Mouse (Mus musculus) hindbrain, embryonic 16.5 days (tissue): Measurements from ENCODE around the gene Hist1h3d. TPM values are rescaled to one million over a fixed set of nuclear protein-coding genes. Genes with fewer than 3 reads are reported as not detected.

ENCODE experiments used
- microRNA-seq: library from miRNA; unstranded; fragments of <30 nt; microRNA quantifications from one replicate; pipeline ENCODE4, GENCODE M21; 2017
- polyA plus RNA-seq: library from polyadenylated mRNA; unstranded; fragments of >200 nt; fragmentation: Nextera tagmentation; extraction: Ambion mirVana; gene quantifications from 2 replicates; pipeline ENCODE4 v1.2.1, GENCODE M21; 2015

Gene Hist1h3d
- polyA plus RNA-seq, 1 experiment from 2014 or later: 0.85 TPM

Small RNA genes within 50 kb of the gene (microRNA-seq; reads per million reads assigned to microRNA genes)
- gene Gm44297: not detected
- not detected for gene Gm44359
- not detected for gene Gm44394

Other genes with a start within 250 kb of the Hist1h3d start
- gene Zfp322a, start 206.6 kb upstream of the Hist1h3d start, polyA plus RNA-seq: 46.2 and 48.2 TPM in 2 replicates
- gene Abt1, start 151.9 kb upstream of the Hist1h3d start, polyA plus RNA-seq: 9.8 and 10.1 TPM in 2 replicates
- 0.09 and 0.20 TPM in 2 replicates for gene Btn1a1, start 109.9 kb upstream of the Hist1h3d start, polyA plus RNA-seq
- gene Btn2a2, start 86.9 kb upstream of the Hist1h3d start, polyA plus RNA-seq: 0.14 TPM in 1 of 2 replicates, not detected in the other
- 2.6 and 2.7 TPM in 2 replicates for gene Hist1h4h, start 44.7 kb upstream of the Hist1h3d start, polyA plus RNA-seq
- gene Hist1h2af, start 41.9 kb upstream of the Hist1h3d start, polyA plus RNA-seq: not detected in 2 replicates
- 0.66 TPM in 1 of 2 replicates, not detected in the other for gene Hist1h3g, start 40.3 kb upstream of the Hist1h3d start, polyA plus RNA-seq
- 0.16 and 0.29 TPM in 2 replicates for gene Hist1h2bh, start 32.4 kb upstream of the Hist1h3d start, polyA plus RNA-seq
- gene Hist1h3f, start 31.7 kb upstream of the Hist1h3d start, polyA plus RNA-seq: not detected in 2 replicates
- 0.59 TPM in 1 of 2 replicates, not detected in the other for gene Hist1h4f, start 24.1 kb upstream of the Hist1h3d start, polyA plus RNA-seq
- gene Hist1h1d, start 22.5 kb upstream of the Hist1h3d start, polyA plus RNA-seq: 0.07 and 0.10 TPM in 2 replicates
- gene Hist1h3e, start 13.4 kb upstream of the Hist1h3d start, polyA plus RNA-seq: 0.85 and 0.97 TPM in 2 replicates
- gene Hist1h2ae, start 4.5 kb upstream of the Hist1h3d start, polyA plus RNA-seq: 9.4 and 14.5 TPM in 2 replicates
- 0.79 and 1.4 TPM in 2 replicates for gene Hist1h2bg, start 4.4 kb upstream of the Hist1h3d start, polyA plus RNA-seq
- 0.44 and 0.67 TPM in 2 replicates for gene Hist1h2bf, start 1.6 kb upstream of the Hist1h3d start, polyA plus RNA-seq
- gene Hist1h2ad, start 1.4 kb upstream of the Hist1h3d start, polyA plus RNA-seq: 0.57 and 1.3 TPM in 2 replicates
- 27.6 and 30.0 TPM in 2 replicates for gene Hist1h4d, start 5.8 kb downstream of the Hist1h3d start, polyA plus RNA-seq
- gene Hist1h2be, start 45.4 kb downstream of the Hist1h3d start, polyA plus RNA-seq: 1.0 and 1.1 TPM in 2 replicates
- 4.0 and 5.0 TPM in 2 replicates for gene Hist1h1e, start 46.8 kb downstream of the Hist1h3d start, polyA plus RNA-seq
- 0.26 and 0.30 TPM in 2 replicates for gene Hist1h2ac, start 108.2 kb downstream of the Hist1h3d start, polyA plus RNA-seq
- gene Hist1h2bc, start 108.4 kb downstream of the Hist1h3d start, polyA plus RNA-seq: 20.4 and 24.8 TPM in 2 replicates
- not detected in 2 replicates for gene Hist1h1t, start 120.1 kb downstream of the Hist1h3d start, polyA plus RNA-seq
- gene Hist1h4c, start 122.7 kb downstream of the Hist1h3d start, polyA plus RNA-seq: 2.0 and 2.5 TPM in 2 replicates
- gene Hfe, start 135.1 kb downstream of the Hist1h3d start, polyA plus RNA-seq: 5.4 and 6.7 TPM in 2 replicates
- gene Hist1h1c, start 163.0 kb downstream of the Hist1h3d start, polyA plus RNA-seq: 8.6 and 10.8 TPM in 2 replicates
- gene Hist1h3c, start 169.8 kb downstream of the Hist1h3d start, polyA plus RNA-seq: 0.70 and 1.2 TPM in 2 replicates
- gene Hist1h2bb, start 171.0 kb downstream of the Hist1h3d start, polyA plus RNA-seq: 0.49 and 0.66 TPM in 2 replicates
- gene Hist1h2ab, start 175.4 kb downstream of the Hist1h3d start, polyA plus RNA-seq: 3.7 and 6.8 TPM in 2 replicates
- 1.7 and 2.7 TPM in 2 replicates for gene Hist1h3b, start 176.5 kb downstream of the Hist1h3d start, polyA plus RNA-seq
- 1.1 TPM in 1 of 2 replicates, not detected in the other for gene Hist1h4b, start 181.2 kb downstream of the Hist1h3d start, polyA plus RNA-seq
- gene Hist1h4a, start 185.5 kb downstream of the Hist1h3d start, polyA plus RNA-seq: not detected in 2 replicates
- 0.89 and 1.2 TPM in 2 replicates for gene Hist1h3a, start 186.6 kb downstream of the Hist1h3d start, polyA plus RNA-seq
- 0.44 TPM in 1 of 2 replicates, not detected in the other for gene Hist1h1a, start 187.9 kb downstream of the Hist1h3d start, polyA plus RNA-seq
- gene Trim38, start 194.2 kb downstream of the Hist1h3d start, polyA plus RNA-seq: 0.07 TPM in 1 of 2 replicates, not detected in the other
- not detected in 2 replicates for gene Slc17a2, start 231.2 kb downstream of the Hist1h3d start, polyA plus RNA-seq